Mouse (Mus musculus) neural tube, embryonic 13.5 days (tissue): ENCODE measurements around the gene Ppp1r13l. TPM values are rescaled to one million over a fixed set of nuclear protein-coding genes. Genes with fewer than 3 reads are reported as not detected.

Experiments
- ATAC-seq: fragments of 200-750 bp; cut with Nextera tagmentation; 2 replicates; pipeline ENCODE4 v1.8.0; 2017; ENCODE audit warnings: low read depth, mild to moderate bottlenecking, moderate TSS enrichment, moderate library complexity
- H3K27ac ChIP-seq: fragments of 300-500 bp; sonication (generic); replicated peaks from 2 replicates; pipeline ENCODE4 v1.5.1; 2015; ENCODE audit warnings: moderate library complexity, mild to moderate bottlenecking, inconsistent platforms
- H3K27me3 ChIP-seq: fragments of 300-500 bp; sonication (generic); 2 replicates; pipeline ENCODE4 v1.6.1; 2015; ENCODE audit warnings: mild to moderate bottlenecking, inconsistent platforms
- H3K36me3 ChIP-seq: fragments of 300-500 bp; sonication (generic); 2 replicates; pipeline ENCODE4 v1.6.1; 2015; ENCODE audit warnings: mild to moderate bottlenecking, inconsistent platforms
- H3K4me1 ChIP-seq: fragments of 300-500 bp; sonication (generic); replicated peaks from 2 replicates; pipeline ENCODE4 v1.6.1; 2015; ENCODE audit warnings: inconsistent platforms
- H3K4me2 ChIP-seq: fragments of 300-500 bp; sonication (generic); 2 replicates; pipeline ENCODE4 v1.6.1; 2015; ENCODE audit warnings: inconsistent platforms, mild to moderate bottlenecking, moderate library complexity
- H3K4me3 ChIP-seq: fragments of 300-500 bp; sonication (generic); 2 replicates; pipeline ENCODE4 v1.5.1; 2015; ENCODE audit warnings: mild to moderate bottlenecking, inconsistent platforms
- H3K9ac ChIP-seq: fragments of 300-500 bp; sonication (generic); 2 replicates; pipeline ENCODE4 v1.6.1; 2015; ENCODE audit warnings: moderate library complexity, mild to moderate bottlenecking, inconsistent platforms
- H3K9me3 ChIP-seq: fragments of 300-500 bp; sonication (generic); 2 replicates; pipeline ENCODE4 v1.6.1; 2016; ENCODE audit warnings: inconsistent platforms
- WGBS: fragments of 180-500 bp; shearing (Covaris S2); methylation state at CpG from one replicate; pipeline ENCODE4 v1.1.7; 2015; 5-methylcytosine and 5-hydroxymethylcytosine counted together
- polyA plus RNA-seq: library from polyadenylated mRNA; unstranded; fragments of >200 nt; fragmentation: Nextera tagmentation; extraction: Ambion mirVana; gene quantifications from 2 replicates; pipeline ENCODE4 v1.2.1, GENCODE M21; 2015

The Ppp1r13l gene
- polyA plus RNA-seq, 1 experiment from 2014 or later = 1.2 TPM

DNA sequence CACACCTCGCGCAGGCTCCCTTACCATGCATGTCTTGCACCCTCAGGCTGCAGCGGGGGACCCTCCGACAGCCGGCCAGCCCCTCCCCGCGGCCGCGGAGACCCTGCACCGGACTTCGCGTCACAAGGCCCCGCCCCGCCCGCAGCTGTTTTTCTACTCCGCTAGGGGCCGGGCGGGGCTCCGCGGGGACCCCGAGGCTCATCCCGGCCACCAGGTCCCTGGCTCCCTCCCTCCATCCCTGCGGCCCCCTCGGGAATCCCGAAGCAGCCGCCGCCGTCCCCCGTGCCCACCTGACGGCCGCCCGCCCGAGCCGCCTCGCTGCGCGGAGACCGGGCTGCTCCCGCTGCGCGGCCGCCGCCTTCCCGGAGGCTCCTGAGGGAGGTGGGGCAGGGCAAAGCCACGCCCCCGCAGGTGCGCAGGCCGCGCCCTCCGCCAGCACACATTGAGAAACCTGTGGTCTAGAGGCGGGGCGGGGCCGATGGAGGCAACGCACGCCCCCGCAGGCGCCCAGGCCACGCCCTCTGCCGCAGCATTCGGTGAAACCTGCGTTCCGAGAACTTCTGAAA is 44.3 kb downstream of the Ppp1r13l start, which contains the start of gene Klc3:
Gene Klc3 (minus strand): TSS at position 374 of the 566 bp plus-strand sequence.
- under 1% methylated on average over 62 of the region's 62 CpGs for WGBS
- peak within 1 kb of the TSS; percentile 70 for H3K9ac ChIP-seq
- no peak within 1 kb of the TSS for H3K27ac ChIP-seq
- peak within 1 kb of the TSS; percentile 83 for H3K4me2 ChIP-seq
- peaks cover 64% of the 10 kb centered on the region for H3K27me3 ChIP-seq
- no peaks in the 10 kb centered on the region for H3K36me3 ChIP-seq
- H3K9me3 ChIP-seq = peaks cover 5% of the 10 kb centered on the region; the same call in 1 of the 2 replicates
- ATAC-seq = no peak
- H3K4me3 ChIP-seq = peak within 1 kb of the TSS; percentile 47
- peaks cover 20% of the 10 kb centered on the region for H3K4me1 ChIP-seq

DNA sequence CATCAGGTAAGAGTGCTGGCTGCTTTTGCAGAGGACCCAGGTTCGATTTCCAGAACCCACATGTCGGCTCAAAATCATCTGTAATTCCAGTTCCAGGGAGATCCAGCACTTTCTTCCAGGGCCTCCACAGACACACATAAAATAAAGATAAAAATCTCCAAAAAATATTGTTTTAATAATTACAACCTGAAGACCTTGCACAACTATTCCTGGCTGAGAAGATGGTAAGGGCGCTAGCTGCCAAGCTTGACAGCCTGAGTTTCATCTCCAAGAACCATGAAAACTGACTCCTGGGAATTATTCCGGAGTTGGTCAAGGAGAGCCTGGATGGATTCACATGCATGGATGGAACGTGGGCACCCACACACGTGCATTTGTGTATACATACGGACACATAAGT is 44.9 kb downstream of the Ppp1r13l start, which contains the start of gene Ckm:
Gene Ckm (plus strand): TSS at position 301 of the 400 bp plus-strand sequence.
- no peaks in the 10 kb centered on the region for H3K36me3 ChIP-seq

DNA sequence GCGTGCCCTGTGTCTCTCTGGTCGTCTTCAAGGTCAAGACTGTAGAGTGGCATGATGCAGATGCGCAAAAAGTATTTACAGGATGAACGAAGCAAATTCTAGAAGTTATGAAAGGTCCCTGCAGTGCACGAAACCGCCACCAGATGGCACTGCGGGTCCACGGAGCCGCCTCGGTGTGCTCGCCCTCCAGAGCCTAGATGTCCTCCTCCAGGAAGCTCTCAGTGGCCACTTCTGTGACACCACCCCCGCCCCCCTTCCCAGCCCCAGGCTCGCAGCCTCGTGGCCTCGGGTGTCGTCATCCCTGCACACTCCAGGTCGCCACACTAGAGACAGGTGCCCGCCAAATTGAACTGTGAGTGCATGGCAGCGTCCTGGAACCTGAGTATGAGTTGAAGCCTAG is 45.9 kb downstream of the Ppp1r13l start:
- peaks cover 11% of the 10 kb centered on the region for H3K4me1 ChIP-seq
- ATAC-seq = peak; percentile 64; the same call in 1 of the 2 replicates
- no peaks in the 10 kb centered on the region for H3K36me3 ChIP-seq
- no peak overlapping the region for H3K9ac ChIP-seq
- 3% methylated on average over 19 of the region's 19 CpGs for WGBS
- peaks cover 48% of the 10 kb centered on the region for H3K27me3 ChIP-seq
- no peak overlapping the region for H3K27ac ChIP-seq
- no peak overlapping the region for H3K4me3 ChIP-seq
- peak overlapping the region; percentile 35 for H3K4me2 ChIP-seq
- H3K9me3 ChIP-seq = peaks cover 5% of the 10 kb centered on the region; the same call in 1 of the 2 replicates

More for the DNA sequence above, 44.9 kb downstream of the Ppp1r13l start, which contains the start of gene Ckm:
- Histone ChIP-seq H3K9ac (peak within 1 kb of the TSS; percentile 70), H3K9me3 (peaks cover 5% of the 10 kb centered on the region; the same call in 1 of the 2 replicates), H3K4me2 (peak within 1 kb of the TSS; percentile 83), H3K4me1 (peaks cover 17% of the 10 kb centered on the region), H3K4me3 (peak within 1 kb of the TSS; percentile 47), H3K27me3 (peaks cover 58% of the 10 kb centered on the region), H3K27ac (no peak within 1 kb of the TSS)
- WGBS = 50% methylated on average over 7 of the region's 7 CpGs
- ATAC-seq = no peak

DNA sequence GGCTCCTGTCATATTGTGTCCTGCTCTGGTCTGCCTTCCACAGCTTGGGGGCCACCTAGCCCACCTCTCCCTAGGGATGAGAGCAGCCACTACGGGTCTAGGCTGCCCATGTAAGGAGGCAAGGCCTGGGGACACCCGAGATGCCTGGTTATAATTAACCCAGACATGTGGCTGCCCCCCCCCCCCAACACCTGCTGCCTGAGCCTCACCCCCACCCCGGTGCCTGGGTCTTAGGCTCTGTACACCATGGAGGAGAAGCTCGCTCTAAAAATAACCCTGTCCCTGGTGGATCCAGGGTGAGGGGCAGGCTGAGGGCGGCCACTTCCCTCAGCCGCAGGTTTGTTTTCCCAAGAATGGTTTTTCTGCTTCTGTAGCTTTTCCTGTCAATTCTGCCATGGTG is 50.2 kb downstream of the Ppp1r13l start:
- no peak for ATAC-seq
- H3K36me3 ChIP-seq = no peaks in the 10 kb centered on the region
- H3K4me2 ChIP-seq = no peak overlapping the region
- 47% methylated on average over 6 of the region's 6 CpGs for WGBS
- H3K9me3 ChIP-seq = no peaks in the 10 kb centered on the region
- no peak overlapping the region for H3K9ac ChIP-seq
- 0 out of 2 replicates have a peak, but pooled peaks cover 3% of the 10 kb centered on the region for H3K4me1 ChIP-seq
- H3K27ac ChIP-seq = no peak overlapping the region
- peaks cover 7% of the 10 kb centered on the region for H3K27me3 ChIP-seq
- H3K4me3 ChIP-seq = no peak overlapping the region

DNA sequence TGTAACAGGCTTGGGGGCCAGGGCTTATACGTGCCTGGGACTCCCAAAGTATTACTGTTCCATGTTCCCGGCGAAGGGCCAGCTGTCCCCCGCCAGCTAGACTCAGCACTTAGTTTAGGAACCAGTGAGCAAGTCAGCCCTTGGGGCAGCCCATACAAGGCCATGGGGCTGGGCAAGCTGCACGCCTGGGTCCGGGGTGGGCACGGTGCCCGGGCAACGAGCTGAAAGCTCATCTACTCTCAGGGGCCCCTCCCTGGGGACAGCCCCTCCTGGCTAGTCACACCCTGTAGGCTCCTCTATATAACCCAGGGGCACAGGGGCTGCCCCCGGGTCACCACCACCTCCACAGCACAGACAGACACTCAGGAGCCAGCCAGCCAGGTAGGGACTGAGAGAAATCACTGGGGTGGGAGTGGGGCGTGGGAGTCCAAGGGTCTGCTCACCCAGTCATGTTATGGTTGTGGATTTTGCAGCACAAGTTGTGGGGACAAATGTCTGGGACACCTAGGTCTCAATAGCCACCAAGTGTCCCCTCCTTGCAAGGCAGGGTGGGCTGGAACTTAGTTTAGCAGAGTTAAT is 51.3 kb downstream of the Ppp1r13l start:
- no peak overlapping the region for H3K4me2 ChIP-seq
- 82% methylated on average over 11 of the region's 11 CpGs for WGBS

DNA sequence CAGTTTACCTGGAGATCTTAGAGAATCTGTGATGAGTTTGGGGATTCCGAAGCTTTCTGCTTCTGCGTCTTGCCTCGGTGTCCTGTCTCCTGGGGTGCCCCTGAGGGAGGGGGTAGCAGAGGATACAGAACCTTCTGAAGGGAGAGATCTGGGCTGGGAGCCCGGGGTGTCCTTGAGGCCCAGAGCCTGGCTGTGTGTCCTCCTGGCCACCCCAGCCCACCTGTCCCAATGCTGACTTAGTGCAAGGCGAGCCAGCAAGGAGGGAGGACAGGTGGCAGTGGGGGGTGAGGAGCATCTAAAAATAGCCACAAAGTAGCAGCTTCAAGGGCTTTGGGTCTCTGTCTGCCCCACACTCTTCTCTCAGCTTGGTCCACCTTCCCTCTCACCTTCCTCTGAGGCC is 52.2 kb downstream of the Ppp1r13l start:
- H3K9ac ChIP-seq = no peak overlapping the region
- no peak for ATAC-seq
- H3K4me1 ChIP-seq = no peaks in the 10 kb centered on the region
- peaks cover 17% of the 10 kb centered on the region for H3K27me3 ChIP-seq
- no peaks in the 10 kb centered on the region for H3K36me3 ChIP-seq
- WGBS = 83% methylated on average over 5 of the region's 5 CpGs
- no peak overlapping the region for H3K4me3 ChIP-seq
- no peak overlapping the region for H3K4me2 ChIP-seq
- H3K9me3 ChIP-seq = no peaks in the 10 kb centered on the region
- H3K27ac ChIP-seq = no peak overlapping the region

More for the DNA sequence above, 51.3 kb downstream of the Ppp1r13l start:
- peaks cover 12% of the 10 kb centered on the region for H3K27me3 ChIP-seq
- H3K9ac ChIP-seq = no peak overlapping the region
- H3K4me3 ChIP-seq = no peak overlapping the region
- ATAC-seq = no peak
- H3K27ac ChIP-seq = no peak overlapping the region
- no peaks in the 10 kb centered on the region for H3K4me1 ChIP-seq
- H3K36me3 ChIP-seq = no peaks in the 10 kb centered on the region
- no peaks in the 10 kb centered on the region for H3K9me3 ChIP-seq

DNA sequence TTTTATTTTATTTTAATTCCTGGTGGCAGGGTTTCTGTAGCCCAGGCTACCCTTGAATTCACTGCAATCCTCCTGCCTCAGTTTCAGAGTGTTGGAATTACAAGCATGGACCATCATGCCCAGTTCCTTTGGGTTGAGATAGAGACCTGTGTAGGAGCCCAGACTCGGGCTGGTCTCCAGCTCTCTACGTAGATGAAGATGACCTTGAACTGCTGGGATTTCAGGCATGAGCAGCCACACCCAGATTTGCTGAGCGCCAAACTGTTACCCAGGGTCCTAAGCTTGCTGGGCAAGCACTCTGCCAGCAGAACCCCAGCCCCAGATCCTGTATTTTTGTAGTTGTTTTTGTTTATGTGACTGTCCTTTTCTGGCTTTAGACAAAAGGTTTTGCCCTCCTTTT is 54.0 kb downstream of the Ppp1r13l start:
- Histone ChIP-seq H3K27ac (no peak overlapping the region), H3K4me3 (no peak overlapping the region), H3K4me2 (no peak overlapping the region), H3K27me3 (peaks cover 35% of the 10 kb centered on the region), H3K9ac (no peak overlapping the region), H3K36me3 (no peaks in the 10 kb centered on the region), H3K4me1 (no peaks in the 10 kb centered on the region), H3K9me3 (no peaks in the 10 kb centered on the region)
- WGBS = 88% methylated on average over 3 of the region's 3 CpGs
- ATAC-seq = no peak

DNA sequence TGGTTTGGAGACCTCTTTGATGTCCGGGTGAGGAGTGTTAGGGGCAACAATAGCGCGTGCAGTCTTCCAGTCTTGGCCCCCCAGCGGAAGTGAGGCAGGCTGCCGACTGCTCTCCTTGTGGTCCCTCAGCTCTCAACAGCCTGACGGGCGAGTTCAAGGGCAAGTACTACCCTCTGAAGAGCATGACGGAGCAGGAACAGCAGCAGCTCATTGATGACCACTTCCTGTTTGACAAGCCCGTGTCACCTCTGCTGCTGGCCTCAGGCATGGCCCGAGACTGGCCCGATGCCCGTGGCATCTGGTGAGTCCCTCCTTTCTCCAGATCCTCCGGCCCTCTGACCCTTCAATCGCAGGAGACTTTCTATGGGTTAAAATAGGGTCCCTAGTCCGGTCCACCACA is 57.0 kb downstream of the Ppp1r13l start:
- Histone ChIP-seq H3K4me1 (peaks cover 12% of the 10 kb centered on the region; the same call in 1 of the 2 replicates), H3K27ac (no peak overlapping the region), H3K9ac (no peak overlapping the region), H3K9me3 (no peaks in the 10 kb centered on the region), H3K36me3 (no peaks in the 10 kb centered on the region), H3K4me3 (no peak overlapping the region), H3K4me2 (no peak overlapping the region), H3K27me3 (peaks cover 60% of the 10 kb centered on the region)
- no peak for ATAC-seq
- WGBS = 78% methylated on average over 15 of the region's 15 CpGs

DNA sequence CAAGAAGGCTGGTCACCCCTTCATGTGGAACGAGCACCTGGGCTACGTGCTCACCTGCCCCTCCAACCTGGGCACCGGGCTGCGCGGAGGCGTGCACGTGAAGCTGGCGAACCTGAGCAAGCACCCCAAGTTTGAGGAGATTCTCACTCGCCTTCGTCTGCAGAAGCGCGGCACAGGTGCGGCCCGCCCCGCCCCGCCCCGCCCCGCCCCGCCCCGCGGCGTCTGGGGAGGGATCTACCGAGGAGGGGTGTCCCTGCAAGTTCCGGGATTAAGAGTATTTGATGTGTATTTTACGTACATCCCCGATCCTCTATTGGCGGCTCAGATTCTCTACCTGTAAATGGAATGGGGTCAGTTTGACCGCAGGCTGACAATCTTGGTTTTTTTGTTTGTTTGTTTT is 60.6 kb downstream of the Ppp1r13l start:
- H3K36me3 ChIP-seq = peaks cover 8% of the 10 kb centered on the region
- H3K4me2 ChIP-seq = 0 out of 2 replicates have a peak overlapping the region, but pooled peaks have one; percentile 13
- ATAC-seq = no peak
- H3K27me3 ChIP-seq = peaks cover 71% of the 10 kb centered on the region
- peaks cover 13% of the 10 kb centered on the region; the same call in 1 of the 2 replicates for H3K4me1 ChIP-seq
- H3K4me3 ChIP-seq = no peak overlapping the region
- WGBS = 7% methylated on average over 28 of the region's 28 CpGs
- no peak overlapping the region for H3K9ac ChIP-seq
- no peaks in the 10 kb centered on the region for H3K9me3 ChIP-seq
- H3K27ac ChIP-seq = no peak overlapping the region

DNA sequence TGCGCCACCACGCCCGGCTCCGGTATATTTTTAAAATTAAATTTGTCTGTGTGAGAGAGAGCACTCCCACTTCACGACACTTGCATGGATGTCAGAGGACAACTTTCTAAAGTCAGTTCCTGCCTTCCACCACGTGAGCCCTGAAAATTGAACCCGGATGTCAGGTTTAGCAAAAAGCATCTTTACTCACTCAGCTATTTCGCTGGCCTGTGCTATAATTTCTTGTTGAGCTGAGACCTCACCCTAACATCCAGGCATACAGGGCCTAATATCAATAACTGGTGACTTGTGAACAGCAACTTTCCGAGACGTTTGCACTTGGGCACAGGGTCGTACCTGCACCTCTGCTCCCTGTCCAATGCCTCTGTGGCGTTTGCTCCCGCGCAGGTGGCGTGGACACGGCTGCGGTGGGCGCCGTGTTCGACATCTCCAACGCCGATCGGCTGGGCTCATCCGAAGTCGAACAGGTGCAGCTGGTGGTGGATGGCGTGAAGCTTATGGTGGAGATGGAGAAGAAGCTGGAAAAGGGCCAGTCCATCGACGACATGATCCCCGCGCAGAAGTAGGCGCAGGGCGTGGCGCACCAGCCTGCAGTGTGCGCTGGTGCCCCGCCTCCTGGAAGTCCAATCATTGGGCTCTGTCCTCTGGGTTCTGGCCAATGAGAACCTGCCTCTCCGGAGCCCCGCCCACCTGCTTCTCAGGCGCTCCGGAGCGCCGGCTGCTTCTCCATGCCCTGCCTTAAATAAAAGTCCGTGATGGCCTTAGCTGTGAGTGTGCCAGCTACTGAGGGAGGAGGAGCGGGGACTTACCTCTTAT is 61.5 kb downstream of the Ppp1r13l start:
- ATAC-seq = peak; percentile 97
- 13% methylated on average over 43 of the region's 43 CpGs for WGBS
- H3K9ac ChIP-seq = peak overlapping the region; percentile 54
- H3K4me2 ChIP-seq = peak overlapping the region; percentile 62
- no peaks in the 10 kb centered on the region for H3K9me3 ChIP-seq
- H3K4me3 ChIP-seq = peak overlapping the region; percentile 39
- H3K27ac ChIP-seq = no peak overlapping the region
- H3K36me3 ChIP-seq = peaks cover 17% of the 10 kb centered on the region
- H3K4me1 ChIP-seq = peaks cover 13% of the 10 kb centered on the region; the same call in 1 of the 2 replicates
- H3K27me3 ChIP-seq = peaks cover 65% of the 10 kb centered on the region

DNA sequence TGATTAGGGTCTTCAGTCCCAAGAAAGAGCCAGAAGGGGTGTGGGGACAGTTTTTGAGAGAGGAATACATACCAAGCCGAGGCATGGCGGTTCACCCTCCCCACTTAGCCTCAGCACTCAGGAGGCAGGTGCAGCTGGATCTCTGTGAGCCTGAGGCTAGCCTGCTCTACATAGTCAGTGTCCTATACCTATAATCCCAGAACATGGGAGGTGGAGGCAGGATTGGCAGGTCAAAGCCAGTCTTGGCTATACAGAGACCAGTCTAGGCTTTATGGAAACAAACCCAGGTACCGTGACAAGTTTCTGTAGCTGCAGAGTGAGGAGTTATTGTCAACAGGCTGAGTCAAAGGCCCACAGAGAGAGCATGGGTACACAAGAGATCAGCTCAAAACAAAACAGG is 63.5 kb downstream of the Ppp1r13l start:
- Histone ChIP-seq H3K9me3 (no peaks in the 10 kb centered on the region), H3K4me3 (no peak overlapping the region), H3K27me3 (peaks cover 46% of the 10 kb centered on the region), H3K27ac (no peak overlapping the region), H3K9ac (no peak overlapping the region), H3K4me1 (peaks cover 15% of the 10 kb centered on the region; the same call in 1 of the 2 replicates), H3K4me2 (no peak overlapping the region), H3K36me3 (peaks cover 38% of the 10 kb centered on the region)
- no peak for ATAC-seq
- WGBS = 88% methylated on average over 3 of the region's 3 CpGs

DNA sequence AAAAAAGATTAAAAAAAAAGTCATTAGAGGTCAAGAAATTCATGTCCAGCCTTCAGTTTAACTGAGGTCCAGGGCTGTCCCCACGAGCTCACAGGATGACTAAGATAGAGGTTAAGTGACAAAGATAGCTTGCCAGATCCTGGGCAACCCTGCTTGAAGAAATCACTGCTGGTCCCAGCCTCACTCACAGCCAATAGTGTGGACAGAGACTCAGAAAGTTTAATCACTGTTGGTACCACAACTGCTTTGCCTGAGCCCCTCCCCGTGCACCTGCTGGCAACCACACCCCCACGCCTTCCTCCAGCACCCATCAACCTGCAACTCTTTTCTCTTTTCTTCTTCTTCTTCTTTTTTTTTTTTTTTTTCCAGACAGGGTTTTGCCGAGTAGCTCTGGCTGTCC is 64.5 kb downstream of the Ppp1r13l start:
- WGBS = 70% methylated on average over 4 of the region's 4 CpGs
- Histone ChIP-seq H3K27me3 (peaks cover 36% of the 10 kb centered on the region), H3K9ac (no peak overlapping the region), H3K4me1 (peaks cover 18% of the 10 kb centered on the region; the same call in 1 of the 2 replicates), H3K9me3 (no peaks in the 10 kb centered on the region), H3K36me3 (peaks cover 47% of the 10 kb centered on the region), H3K27ac (no peak overlapping the region), H3K4me3 (no peak overlapping the region), H3K4me2 (no peak overlapping the region)
- ATAC-seq = no peak
